8 mouse cellular contexts compared by ENCODE assay signal in genomic region chr1:164009235-164009634, GRCm38 (mm10). TPM values are rescaled to one million over a fixed set of nuclear protein-coding genes. Genes with fewer than 3 reads are reported as not detected.
A peak's percentile ranks its signal among the peaks of the same experiment; 100 is the strongest.
DNase-seq lines count a peak whose midpoint lies in the region; TF ChIP-seq lines count a peak whose summit lies in the region.

No protein-coding gene starts in this region.

- TF ChIP-seq CTCF in left cerebral cortex, adult 2 months (IDR thresholded peaks at IDR 0.05) = peak; percentile 75

- H3K27me3 ChIP-seq in splenic B cell, adult 2 months (ENCODE audit: control insufficient read depth, insufficient read depth, low read length, poor library complexity, severe bottlenecking) = no peaks in the 10 kb centered on the region

- no peak overlapping the region for H3K27ac ChIP-seq in left cerebral cortex, adult 2 months

- peak; percentile 67 for DNase-seq in adrenal gland, postnatal 14 days
- DNase-seq in adrenal gland, postnatal 4 days (ENCODE audit: low spot score in 2 of 2) = no peak
- DNase-seq in left cerebral cortex, adult 2 months (ENCODE audit: extremely low spot score in 1 of 2, low spot score in 2 of 2) = no peak
- DNase-seq in left cerebral cortex, adult 9 months (ENCODE audit: low spot score in 2 of 2) = no peak
- DNase-seq in R1 (ENCODE audit: low read depth, low spot score) = peak; percentile 65
- DNase-seq in kidney, postnatal 36 days = peak; percentile 22 to 63
- peak; percentile 77 for DNase-seq in splenic B cell, adult 2 months (ENCODE audit: low read depth, low spot score)
- DNase-seq in layer of hippocampus, postnatal 36 days = no peak

- intact Hi-C loops in left cerebral cortex, adult 2 months (cut with DNase I) = loop anchor here (1.0 kb wide), 1 partner anchor 175 kb away; no protein-coding TSS in a partner anchor

- H3K36me3 ChIP-seq in splenic B cell, adult 2 months (ENCODE audit: control insufficient read depth, insufficient read depth, low read length, poor library complexity, severe bottlenecking) = no peaks in the 10 kb centered on the region

- H3K4me3 ChIP-seq in left cerebral cortex, adult 2 months = no peak overlapping the region

RNA-seq across cellular contexts. Expression of gene Mettl18, which starts 14.5 kb away (rescaled TPM):
- total RNA-seq in adrenal gland, postnatal 14 days (2021) = 3.0 and 5.2 TPM in 2 replicates
- total RNA-seq in adrenal gland, postnatal 4 days (2021) = 1 to 10 TPM; 5.9 to 6.6 TPM
- total RNA-seq in left cerebral cortex, adult 2 months (2021) = 1 to 10 TPM; 4.4 to 5.5 TPM
- 1 to 10 TPM; 6.9 to 7.2 TPM for total RNA-seq in layer of hippocampus, postnatal 36 days (2021)

RNA-seq across cellular contexts. Expression of gene BC055324, which starts 14.6 kb away (rescaled TPM):
- 3.1 and 5.3 TPM in 2 replicates for total RNA-seq in adrenal gland, postnatal 14 days (2021)
- total RNA-seq in adrenal gland, postnatal 4 days (2021) = 1 to 10 TPM; 7.0 to 7.8 TPM
- total RNA-seq in left cerebral cortex, adult 2 months (2021) = 1 to 10 TPM in 1 of 2 experiments, under 1 TPM in 1; 0.72 to 2.3 TPM
- total RNA-seq in layer of hippocampus, postnatal 36 days (2021) = 1 to 10 TPM in 1 of 2 experiments, under 1 TPM in 1; 0.91 to 1.8 TPM

RNA-seq across cellular contexts. Expression of gene Sele, which starts 38.8 kb away (rescaled TPM):
- total RNA-seq in adrenal gland, postnatal 14 days (2021) = 3.4 and 4.0 TPM in 2 replicates
- 1 to 10 TPM in 1 of 2 experiments, under 1 TPM in 1; 0.87 to 1.5 TPM for total RNA-seq in adrenal gland, postnatal 4 days (2021)
- under 1 TPM; 0.11 to 0.12 TPM for total RNA-seq in left cerebral cortex, adult 2 months (2021)
- total RNA-seq in layer of hippocampus, postnatal 36 days (2021) = not detected

RNA-seq across cellular contexts. Expression of gene Sell, which starts 52.5 kb away (rescaled TPM):
- 1.9 and 29.0 TPM in 2 replicates for total RNA-seq in adrenal gland, postnatal 14 days (2021)
- 1 to 10 TPM; 1.1 to 1.7 TPM for total RNA-seq in adrenal gland, postnatal 4 days (2021)
- not detected for total RNA-seq in left cerebral cortex, adult 2 months (2021)
- total RNA-seq in layer of hippocampus, postnatal 36 days (2021) = not detected

Comparison
In these comparisons a context has a peak if more than half of its experiments do, and no peak if none do; other contexts are left out.
1. DNase-seq: peak in adrenal gland, postnatal 14 days (single experiment), R1 (single experiment), kidney, postnatal 36 days (2 of 2) and splenic B cell, adult 2 months (single experiment); none in adrenal gland, postnatal 4 days (0 of 2), left cerebral cortex, adult 2 months (0 of 2), left cerebral cortex, adult 9 months (0 of 2) and layer of hippocampus, postnatal 36 days (0 of 2).